Mouse (Mus musculus) embryo, embryonic 10 days (tissue): ENCODE measurements around the gene Arl11.

Experiments
- DNase-seq: peaks from one replicate; pipeline ENCODE4 v3.0.0-alpha.2; 2015; ENCODE audit warnings: low spot score

The Arl11 gene

DNA sequence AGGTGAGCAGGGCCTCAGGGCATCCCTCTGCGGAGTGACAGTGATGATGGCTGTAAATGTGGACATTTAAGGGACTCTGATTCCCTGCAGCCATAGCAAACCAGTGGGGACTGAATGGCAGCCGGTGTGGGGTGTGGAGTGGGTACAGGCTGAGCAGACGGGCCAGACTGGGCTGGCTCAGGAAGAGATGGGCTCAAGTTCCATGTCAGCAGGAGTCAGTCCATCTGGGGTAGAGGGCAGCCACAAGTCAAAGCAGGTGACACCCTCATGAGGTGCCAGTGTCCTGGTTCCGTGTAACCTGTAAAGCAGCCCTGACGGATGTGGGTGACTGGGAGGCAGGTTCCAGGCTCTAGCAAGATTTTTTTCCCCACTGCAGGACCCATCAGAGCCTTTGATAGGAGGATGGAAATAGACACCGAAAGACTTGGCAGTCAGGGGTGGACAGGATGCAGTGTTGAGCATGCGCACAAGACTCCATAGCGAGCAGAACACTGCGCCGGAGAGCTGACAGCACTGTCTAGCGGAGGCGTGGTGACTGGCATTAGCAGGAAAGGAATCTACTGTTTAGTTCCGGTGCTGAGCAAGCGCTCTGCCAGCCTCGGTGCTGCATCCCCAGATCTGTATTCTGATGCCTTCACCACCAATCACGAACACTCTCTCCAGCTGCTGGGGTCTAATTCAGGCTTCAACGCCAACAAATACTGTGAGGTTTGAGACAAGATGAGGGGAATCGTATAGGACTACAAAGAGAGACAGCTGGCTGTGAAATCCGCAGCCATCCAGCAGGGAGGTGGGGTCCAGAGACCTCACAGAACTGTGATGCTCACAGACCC is 18.3 kb downstream of the Arl11 start:
- DNase-seq, result peak; percentile 84

DNA sequence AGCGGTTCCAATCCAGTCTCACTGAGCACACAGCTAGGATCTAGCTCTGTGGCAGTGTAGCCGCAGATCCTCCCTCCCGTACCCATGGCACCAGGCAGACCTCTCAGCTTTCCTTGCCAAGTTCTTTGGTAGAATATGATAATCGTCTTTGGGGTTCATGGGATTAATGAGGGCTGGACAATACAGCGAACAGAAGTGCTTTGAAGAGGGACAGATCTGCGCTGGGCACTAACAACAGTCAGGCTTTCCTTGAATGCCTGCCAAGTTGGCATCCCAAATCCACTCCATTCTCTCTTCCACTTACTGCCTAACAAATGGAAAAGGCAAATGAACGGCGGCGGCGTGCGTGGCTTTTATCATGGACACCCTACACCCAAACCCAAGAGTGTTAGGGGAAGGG is 21.0 kb downstream of the Arl11 start:
- no peak for DNase-seq

DNA sequence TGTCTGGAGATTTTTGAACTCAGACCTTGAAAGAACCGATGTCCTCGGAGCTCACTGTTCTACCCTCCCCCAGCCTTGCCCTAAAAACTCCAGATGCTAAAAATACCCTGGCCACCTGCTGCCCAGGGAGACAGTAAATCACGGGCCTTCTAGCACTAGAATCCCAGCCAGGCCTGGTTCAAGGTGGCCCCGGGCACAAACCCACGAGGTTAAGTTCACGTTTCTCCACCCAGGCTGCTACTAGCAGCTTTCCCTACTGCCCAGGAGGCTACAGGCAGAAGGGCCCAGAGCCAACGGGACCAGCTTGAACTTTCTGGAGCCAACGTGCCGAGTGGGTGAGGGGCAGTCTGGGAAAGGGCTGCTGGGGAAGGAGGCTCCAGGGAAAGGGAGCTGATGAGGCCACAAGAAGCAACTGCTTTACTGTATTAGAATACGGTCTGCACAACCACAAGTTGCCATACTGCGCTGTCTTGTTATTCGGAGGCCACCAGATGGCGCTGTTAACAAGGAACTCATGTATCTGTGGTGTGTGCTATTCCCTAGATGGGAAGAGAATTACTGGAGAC is 21.5 kb downstream of the Arl11 start:
- peak; percentile 95 for DNase-seq

DNA sequence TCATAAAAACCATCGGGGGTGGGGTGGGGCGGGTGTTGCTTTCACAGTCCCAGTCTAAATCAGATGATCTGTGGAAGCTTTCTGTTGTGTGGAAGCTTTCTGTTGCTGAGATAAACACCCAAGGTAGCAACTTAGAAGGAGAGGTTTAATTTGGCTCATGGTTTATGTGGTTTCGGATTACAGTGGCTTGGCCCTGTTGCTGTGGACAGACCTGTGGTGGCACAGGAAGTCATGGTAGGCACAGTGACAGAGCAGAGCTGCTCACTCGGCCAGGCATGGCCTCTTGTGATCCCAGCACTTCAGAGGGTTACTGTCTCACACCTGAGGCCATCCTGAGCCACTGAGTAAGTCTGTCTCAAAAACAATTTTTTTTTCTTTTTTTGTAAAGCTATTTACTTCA is 29.8 kb downstream of the Arl11 start:
- DNase-seq, result no peak

DNA sequence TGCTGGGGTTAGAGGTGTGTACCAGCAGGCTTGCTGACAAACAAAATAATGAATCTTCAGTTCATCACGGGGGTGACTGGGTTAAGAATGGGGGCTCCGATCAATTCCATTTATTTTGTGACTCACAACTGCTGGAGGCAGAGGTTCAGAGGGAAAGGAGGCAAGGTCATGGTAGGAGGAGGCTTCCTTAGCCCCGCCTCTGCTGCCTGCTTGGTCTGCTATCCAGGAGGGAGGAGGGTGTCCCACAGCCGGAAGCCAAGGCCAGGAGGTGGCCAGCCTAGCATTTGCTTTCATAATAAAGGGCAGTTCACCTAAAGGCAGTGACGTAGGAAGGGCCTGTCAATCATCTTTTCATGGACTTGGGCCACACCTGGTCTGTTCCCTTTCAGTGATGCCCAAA is 35.0 kb downstream of the Arl11 start:
- DNase-seq, result no peak

DNA sequence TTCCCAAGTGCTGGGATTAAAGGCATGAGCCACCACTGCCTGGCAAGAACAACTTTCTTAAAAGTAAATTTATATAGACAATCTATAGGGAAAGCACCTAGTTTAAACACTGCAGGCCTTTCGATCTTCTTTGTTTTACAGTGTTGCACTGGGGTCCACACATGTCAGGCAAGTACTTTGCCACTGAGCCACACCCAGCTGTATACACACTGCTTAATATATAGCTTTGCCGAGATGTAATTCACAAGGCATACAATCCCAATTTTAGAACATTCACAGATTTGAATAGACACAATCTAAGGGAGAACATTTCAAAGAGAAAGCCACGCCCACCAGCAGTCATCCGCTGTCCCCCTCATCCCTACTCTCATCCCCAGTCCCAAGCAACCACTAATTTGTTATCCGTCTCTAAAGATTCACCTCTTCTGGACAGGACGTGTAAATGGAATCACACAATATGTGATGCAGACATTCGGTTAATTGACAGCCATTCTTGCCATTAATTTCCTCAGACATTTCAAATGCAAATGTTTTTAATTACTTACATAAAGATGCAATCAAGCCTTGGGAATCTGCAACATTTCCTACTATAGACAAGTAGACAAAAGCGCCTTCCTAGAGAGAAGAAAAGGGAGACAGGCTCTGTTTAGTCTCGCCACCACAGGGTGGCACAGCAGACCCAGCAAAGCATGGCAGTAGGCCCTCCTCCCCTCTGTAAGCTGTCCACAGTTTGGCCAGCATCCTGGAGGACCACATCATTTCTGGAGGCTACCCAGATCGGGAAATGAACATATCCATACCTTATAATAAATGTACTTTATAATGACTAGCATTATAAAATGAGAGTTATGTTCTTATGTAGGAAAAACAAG is 37.5 kb downstream of the Arl11 start:
- DNase-seq, result no peak

DNA sequence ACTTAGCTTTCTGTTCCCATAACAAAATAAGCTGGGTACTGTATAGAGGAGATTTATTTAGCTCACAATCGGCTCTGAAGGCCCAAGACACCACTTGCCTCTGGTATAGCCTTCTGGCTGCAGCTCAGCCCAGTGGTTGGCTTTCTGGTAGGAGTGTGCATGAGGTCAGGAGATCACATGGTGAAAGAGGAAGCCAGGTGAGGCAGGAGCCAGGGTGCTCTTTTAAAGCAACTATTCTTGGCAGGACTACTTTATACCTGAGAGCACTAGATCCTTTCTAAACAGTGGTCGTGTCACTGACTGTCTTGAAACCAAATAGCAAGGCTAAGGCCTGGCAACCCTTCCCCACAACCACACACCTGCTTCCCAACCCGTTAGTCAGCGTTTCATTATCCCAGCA is 40.3 kb downstream of the Arl11 start:
- DNase-seq, result no peak

DNA sequence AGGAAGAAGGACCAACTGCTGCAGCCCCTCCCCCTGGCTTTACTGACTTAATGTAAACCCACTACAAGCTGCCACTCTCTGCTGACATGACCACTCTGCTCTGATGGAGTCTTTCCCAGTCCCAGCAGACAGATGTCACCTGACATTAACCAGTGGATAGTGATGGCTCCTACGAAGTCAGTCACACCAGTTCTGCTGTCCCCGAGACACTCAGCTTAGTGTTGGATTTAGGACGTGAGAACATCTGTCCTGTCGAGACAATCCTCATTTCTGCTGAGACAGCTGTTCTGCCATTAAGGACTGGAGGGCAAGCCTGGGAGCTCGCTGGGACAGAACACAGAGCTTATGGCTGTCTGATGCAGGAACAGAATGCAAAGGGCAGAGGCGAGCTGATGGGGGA is 41.3 kb downstream of the Arl11 start:
- no peak for DNase-seq

DNA sequence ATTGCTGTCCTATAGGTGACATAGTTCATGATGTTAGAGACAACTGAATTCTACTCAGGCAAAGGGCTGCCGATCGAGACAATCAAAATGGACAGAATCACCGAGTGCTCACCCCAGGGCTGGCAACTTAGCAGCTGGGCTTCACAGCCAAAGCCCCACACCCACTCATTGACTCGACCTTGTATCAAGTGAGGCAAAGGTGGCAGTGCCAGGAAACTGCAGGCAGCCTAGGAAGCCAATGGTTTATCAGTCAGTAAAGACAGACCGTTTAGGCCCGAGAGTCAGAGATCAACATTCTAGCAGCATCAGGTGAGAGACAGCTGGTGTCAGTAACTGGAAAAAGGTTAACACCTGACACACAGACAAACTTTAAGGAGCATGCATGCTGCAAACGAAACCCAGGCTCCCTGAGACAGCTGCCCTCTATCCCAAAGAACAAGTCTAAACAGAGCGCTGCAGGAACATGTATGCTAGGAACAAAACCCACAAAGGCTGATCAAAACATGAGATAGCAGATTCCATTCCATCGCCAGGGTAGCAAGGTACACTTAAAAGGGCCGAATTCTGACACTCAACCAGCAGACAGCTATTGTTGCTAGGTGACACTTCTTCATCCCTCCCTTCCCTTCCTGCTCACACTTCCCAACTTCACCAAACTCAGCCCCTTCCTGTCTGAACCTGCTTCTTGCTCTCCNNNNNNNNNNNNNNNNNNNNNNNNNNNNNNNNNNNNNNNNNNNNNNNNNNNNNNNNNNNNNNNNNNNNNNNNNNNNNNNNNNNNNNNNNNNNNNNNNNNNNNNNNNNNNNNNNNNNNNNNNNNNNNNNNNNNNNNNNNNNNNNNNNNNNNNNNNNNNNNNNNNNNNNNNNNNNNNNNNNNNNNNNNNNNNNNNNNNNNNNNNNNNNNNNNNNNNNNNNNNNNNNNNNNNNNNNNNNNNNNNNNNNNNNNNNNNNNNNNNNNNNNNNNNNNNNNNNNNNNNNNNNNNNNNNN is 45.0 kb downstream of the Arl11 start:
- DNase-seq, result peak; percentile 17

DNA sequence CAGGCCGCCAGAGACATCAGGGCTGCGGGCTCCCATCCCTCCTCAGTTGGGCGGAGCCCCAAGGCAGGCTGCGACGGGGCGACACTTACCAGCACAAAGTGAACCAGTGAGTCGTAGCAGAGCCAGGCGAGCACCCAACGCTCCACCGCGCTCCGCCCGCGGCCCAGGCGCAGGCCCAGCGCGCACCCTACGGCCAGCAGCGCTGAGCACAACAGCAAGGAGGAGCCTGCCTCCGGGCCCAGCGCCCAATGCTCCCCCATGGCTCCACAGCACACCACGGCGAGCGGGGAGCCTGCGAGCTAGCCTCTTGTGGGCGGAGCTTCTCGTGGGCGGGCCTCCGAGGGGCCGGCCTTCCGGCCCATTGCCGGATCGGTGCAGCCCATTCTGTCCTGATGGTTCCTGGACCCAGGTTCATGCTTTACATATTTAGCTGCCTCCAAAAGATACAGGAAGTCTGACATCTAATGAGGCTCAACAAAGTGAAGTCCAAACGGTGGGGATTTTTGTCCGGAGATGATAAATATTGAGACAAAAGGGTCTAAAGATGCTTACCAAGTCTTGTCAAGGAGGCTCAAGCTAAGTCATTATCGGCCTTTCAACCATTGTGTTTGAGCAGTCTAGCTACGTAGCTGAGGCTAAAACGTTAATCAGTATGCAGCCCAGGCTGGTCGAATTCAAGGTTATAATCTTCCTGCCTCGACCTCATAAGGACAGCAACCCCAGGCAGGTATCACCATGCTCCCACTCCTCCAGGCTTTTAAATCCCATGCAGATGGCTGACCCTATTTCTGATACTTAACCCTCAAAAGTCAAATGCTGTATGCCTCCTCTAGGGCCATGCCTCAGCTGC is 50.8 kb downstream of the Arl11 start, which contains the start of gene Ebpl:
Ebpl (minus strand) TSS at position 309 of the 850 bp plus-strand sequence.
- DNase-seq, result peak; percentile 88

DNA sequence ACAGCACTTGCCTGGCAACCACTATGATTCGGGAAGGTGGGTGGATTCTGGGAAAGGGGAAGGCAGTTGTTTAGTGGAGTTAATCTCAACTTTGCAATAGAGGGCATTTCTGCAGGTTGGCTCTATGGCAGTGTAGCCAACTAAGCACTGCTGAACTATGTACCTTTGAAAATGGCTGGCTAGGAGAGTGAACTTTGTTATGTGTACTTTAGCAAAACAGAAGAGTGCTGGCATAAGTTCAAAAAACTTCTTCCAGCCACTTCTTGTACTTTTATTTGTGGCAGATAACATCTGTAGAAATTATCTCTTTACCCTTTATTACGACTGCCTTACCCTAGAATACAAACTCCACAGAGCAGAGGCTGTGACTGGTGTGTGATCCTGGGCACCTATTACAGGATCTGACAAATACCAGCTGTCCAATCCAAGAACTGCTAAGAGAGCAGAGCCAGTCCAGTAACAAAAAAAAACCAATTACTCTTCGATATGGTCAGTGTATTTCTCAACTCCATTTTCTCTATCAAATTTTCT is 51.5 kb downstream of the Arl11 start:
- DNase-seq, result no peak
